10 mouse cellular contexts compared by ENCODE assay signal in the genomic region with DNA sequence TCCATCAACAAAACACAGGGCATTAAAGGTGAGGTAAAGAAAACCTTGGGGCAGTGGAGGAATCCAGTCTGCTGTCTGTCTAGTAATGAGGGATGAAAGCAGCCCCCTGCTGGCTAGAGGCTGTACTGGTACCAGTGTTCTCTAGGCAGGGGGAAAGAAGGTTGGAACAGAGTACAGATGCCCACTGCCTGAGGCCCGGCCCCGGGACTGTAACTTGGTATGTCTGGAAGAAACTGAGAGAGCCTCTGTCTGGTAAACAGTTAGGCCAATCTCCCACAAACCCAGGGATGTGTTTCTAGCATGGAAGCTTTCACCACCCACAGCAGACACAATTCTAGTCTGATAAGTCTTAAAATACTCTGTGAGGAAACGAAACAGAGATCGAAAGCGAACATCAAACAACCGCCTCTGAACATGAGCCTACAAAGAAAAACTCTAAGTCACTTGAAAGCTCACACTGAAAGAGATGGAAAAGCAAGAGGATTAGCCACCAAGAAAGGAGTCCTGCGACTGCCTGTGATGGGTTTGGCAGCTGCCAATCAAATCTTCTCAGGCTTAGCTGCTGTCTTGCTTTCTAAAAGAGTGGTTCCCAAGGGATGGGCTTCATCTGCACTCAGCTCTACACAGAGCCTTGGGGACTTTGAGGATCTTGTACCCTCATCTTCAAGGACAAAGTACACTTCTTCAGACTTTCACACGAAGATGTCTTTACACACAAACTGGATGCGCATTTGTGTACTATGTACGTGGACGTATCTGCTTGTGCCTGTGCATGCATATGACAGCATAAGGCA.
A peak's percentile ranks its signal among the peaks of the same experiment; 100 is the strongest.
DNase-seq lines count a peak whose midpoint lies in the region; ATAC-seq and TF ChIP-seq lines count a peak whose summit lies in the region.
"Had no signal": no experiment of that assay in that cellular context is flagged by ENCODE, and none has a peak within 500 bp of the region (broad histone marks: within the 10 kb centered on the region; RNA-seq: fewer than 3 reads in every experiment).

No protein-coding gene starts in this region.

- ATAC-seq in heart, postnatal 0 days (ENCODE audit: insufficient read depth, low read depth): peak; percentile 44; the same call in 1 of the 2 replicates
- ATAC-seq in midbrain, embryonic 15.5 days (replicated peaks): peak; percentile 66; the same call in 1 of the 2 replicates

- peak; percentile 45 for DNase-seq in adrenal gland, postnatal 10 days
- no peak for DNase-seq in adrenal gland, adult 2 months
- DNase-seq in thymus, postnatal 14 days: peak; percentile 16
- no peak for DNase-seq in thymus, postnatal 0 days (ENCODE audit: low spot score)
- peak; percentile 40 for DNase-seq in heart, postnatal 0 days (ENCODE audit: low spot score)
- peak; percentile 47 for DNase-seq in kidney, postnatal 14 days
- no peak for DNase-seq in c-Kit-positive CD71-positive TER-119-positive erythroid progenitor cells, embryonic 14.5 days (ENCODE audit: low spot score)

- 60% methylated on average over 11 of the region's 11 CpGs for WGBS in heart, postnatal 0 days
- WGBS in midbrain, embryonic 15.5 days: 44% methylated on average over 11 of the region's 11 CpGs

- 0 out of 2 replicates have a peak, but pooled peaks cover 4% of the 10 kb centered on the region for H3K4me1 ChIP-seq in heart, postnatal 0 days (ENCODE audit: control insufficient read depth, insufficient read depth)
- H3K4me1 ChIP-seq in midbrain, embryonic 15.5 days: peaks cover 16% of the 10 kb centered on the region; the same call in 1 of the 2 replicates

- H3K4me2 ChIP-seq in heart, postnatal 0 days (ENCODE audit: low read depth, low read length): peak overlapping the region; percentile 35
- no peak overlapping the region for H3K4me2 ChIP-seq in midbrain, embryonic 15.5 days

- H3K27ac ChIP-seq in heart, postnatal 0 days (ENCODE audit: low read depth): no peak overlapping the region
- H3K27ac ChIP-seq in midbrain, embryonic 15.5 days: no peak overlapping the region

- no peak overlapping the region for H3K9ac ChIP-seq in heart, postnatal 0 days (replicated peaks; ENCODE audit: low read depth, low read length)
- no peak overlapping the region for H3K9ac ChIP-seq in midbrain, embryonic 15.5 days

- H3K27me3 ChIP-seq in heart, postnatal 0 days (ENCODE audit: control insufficient read depth, insufficient read depth, low read length): no peaks in the 10 kb centered on the region
- H3K27me3 ChIP-seq in midbrain, embryonic 15.5 days (replicated peaks): no peaks in the 10 kb centered on the region

- TF ChIP-seq EP300 in heart, postnatal 0 days (IDR thresholded peaks at IDR 0.05; ENCODE audit: low read depth): no peak

- peak; percentile 74 for TF ChIP-seq CTCF in heart, postnatal 0 days (IDR thresholded peaks at IDR 0.05; ENCODE audit: low read depth)

- no peak overlapping the region for H3K4me3 ChIP-seq in heart, postnatal 0 days (ENCODE audit: low read depth, low read length)
- H3K4me3 ChIP-seq in midbrain, embryonic 15.5 days: no peak overlapping the region
- H3K4me3 ChIP-seq: erythroblast, embryonic 14.5 days; megakaryocyte, embryonic 14.5 days had no signal

- H3K36me3 ChIP-seq in heart, postnatal 0 days (replicated peaks; ENCODE audit: control insufficient read depth, insufficient read depth, low read length): no peaks in the 10 kb centered on the region
- H3K36me3 ChIP-seq in midbrain, embryonic 15.5 days (replicated peaks): peaks cover 6% of the 10 kb centered on the region; the same call in 1 of the 2 replicates

- H3K9me3 ChIP-seq in heart, postnatal 0 days (replicated peaks; ENCODE audit: control insufficient read depth, low read length): no peaks in the 10 kb centered on the region
- no peaks in the 10 kb centered on the region for H3K9me3 ChIP-seq in midbrain, embryonic 15.5 days
- H3K9me3 ChIP-seq: megakaryocyte, embryonic 14.5 days had no signal

Comparison
In these comparisons a context has a peak if more than half of its experiments do, and no peak if none do; other contexts are left out.
1. DNase-seq: peak in adrenal gland, postnatal 10 days (single experiment), thymus, postnatal 14 days (single experiment), heart, postnatal 0 days (single experiment) and kidney, postnatal 14 days (single experiment); none in adrenal gland, adult 2 months (single experiment), thymus, postnatal 0 days (single experiment) and c-Kit-positive CD71-positive TER-119-positive erythroid progenitor cells, embryonic 14.5 days (single experiment).